In genomic region chr5:124482966-124483654, GRCm38 (mm10) we compare ENCODE assay signal across 8 mouse cellular contexts. TPM values are rescaled to one million over a fixed set of nuclear protein-coding genes. Genes with fewer than 3 reads are reported as not detected.
DNase-seq lines count a peak whose midpoint lies in the region; ATAC-seq and TF ChIP-seq lines count a peak whose summit lies in the region.

TSS of gene Snrnp35 (plus strand) at chr5:124483134.

- ATAC-seq in forebrain, embryonic 15.5 days (replicated peaks), result peak; percentile 90
- ATAC-seq in lung, embryonic 14.5 days (ENCODE audit: insufficient read depth), result peak; percentile 94

- TF ChIP-seq POLR2A in olfactory bulb, adult 2 months (IDR thresholded peaks at IDR 0.05; ENCODE audit: insufficient read depth, low read depth, low read length), result no peak
- peak; percentile 44; the same call in 1 of the 2 replicates for TF ChIP-seq POLR2A in thymus, adult 2 months (IDR thresholded peaks at IDR 0.05; ENCODE audit: control insufficient read depth, extremely low read depth, insufficient read depth, low read length, poor library complexity)

- no peaks in the 10 kb centered on the region for H3K36me3 ChIP-seq in ES-E14 (ENCODE audit: control insufficient read depth, insufficient read depth, low read length, poor library complexity, severe bottlenecking)
- H3K36me3 ChIP-seq in forebrain, embryonic 15.5 days, result no peaks in the 10 kb centered on the region
- H3K36me3 ChIP-seq in lung, embryonic 14.5 days (ENCODE audit: insufficient read depth), result no peaks in the 10 kb centered on the region
- no peaks in the 10 kb centered on the region for H3K36me3 ChIP-seq in thymus, adult 2 months (ENCODE audit: control insufficient read depth, insufficient read depth, low read length)

- peak within 1 kb of the TSS; percentile 64 for H3K4me2 ChIP-seq in forebrain, embryonic 15.5 days (replicated peaks)
- peak within 1 kb of the TSS; percentile 78 for H3K4me2 ChIP-seq in lung, embryonic 14.5 days

- in situ Hi-C loops in ES-E14 (cut with MboI; ENCODE audit: low sequenced_read_pairs in 2 of 2, unreplicated experiment in 2 of 2), result no loop called here

- WGBS in forebrain, embryonic 15.5 days, result under 1% methylated on average over 48 of the region's 48 CpGs
- under 1% methylated on average over 48 of the region's 48 CpGs for WGBS in lung, embryonic 14.5 days
- under 1% methylated on average over 48 of the region's 48 CpGs for WGBS in olfactory bulb, adult 2 months
- WGBS in thymus, adult 2 months, result under 1% methylated on average over 48 of the region's 48 CpGs

- peak within 1 kb of the TSS; percentile 95 for H3K9ac ChIP-seq in ES-E14 (ENCODE audit: insufficient read depth, low read depth, low read length, poor library complexity, severe bottlenecking)
- peak within 1 kb of the TSS; percentile 87 for H3K9ac ChIP-seq in forebrain, embryonic 15.5 days (replicated peaks)
- peak within 1 kb of the TSS; percentile 91 for H3K9ac ChIP-seq in lung, embryonic 14.5 days

- H3K9me3 ChIP-seq in ES-E14 (ENCODE audit: control insufficient read depth, insufficient read depth, low read depth, low read length), result no peaks in the 10 kb centered on the region
- no peaks in the 10 kb centered on the region for H3K9me3 ChIP-seq in forebrain, embryonic 15.5 days
- no peaks in the 10 kb centered on the region for H3K9me3 ChIP-seq in lung, embryonic 14.5 days (ENCODE audit: low read depth, low read length)

- 0 out of 2 replicates have a peak, but pooled peaks have one; percentile 27 for TF ChIP-seq CTCF in lung, embryonic 14.5 days (IDR thresholded peaks at IDR 0.05; ENCODE audit: low read depth)
- TF ChIP-seq CTCF in olfactory bulb, adult 2 months (IDR thresholded peaks at IDR 0.05; ENCODE audit: insufficient read depth, low read depth, low read length), result no peak
- peak; percentile 57; the same call in 1 of the 2 replicates for TF ChIP-seq CTCF in thymus, adult 2 months (IDR thresholded peaks at IDR 0.05; ENCODE audit: borderline replicate concordance, control insufficient read depth, extremely low read depth, insufficient read depth, low read length, poor library complexity)

- DNase-seq in ES-E14 (ENCODE audit: low read depth, low spot score), result peak; percentile 72
- peak; percentile 87 for DNase-seq in cerebellum, adult 11-12 months
- peak; percentile 86 for DNase-seq in heart, postnatal 25 days (ENCODE audit: low spot score)
- DNase-seq in layer of hippocampus, adult 18-20 months (ENCODE audit: low spot score in 2 of 2), result peak; percentile 80 to 89
- DNase-seq in lung, embryonic 14.5 days, result peak; percentile 95
- peak; percentile 87 for DNase-seq in thymus, adult 2 months

- H3K27ac ChIP-seq in ES-E14 (ENCODE audit: insufficient read depth, low read depth, low read length, poor library complexity, severe bottlenecking), result peak within 1 kb of the TSS; percentile 96
- H3K27ac ChIP-seq in forebrain, embryonic 15.5 days (replicated peaks), result peak within 1 kb of the TSS; percentile 100
- H3K27ac ChIP-seq in lung, embryonic 14.5 days (ENCODE audit: low read depth), result peak within 1 kb of the TSS; percentile 100
- H3K27ac ChIP-seq in olfactory bulb, adult 2 months (ENCODE audit: insufficient read depth, low read depth, low read length), result peak within 1 kb of the TSS; percentile 89
- H3K27ac ChIP-seq in thymus, adult 2 months (ENCODE audit: control insufficient read depth, insufficient read depth, low read length), result peak within 1 kb of the TSS; percentile 75

- intact Hi-C loops in heart, postnatal 25 days (cut with DNase I), result loop anchor here (5.0 kb wide), 2 partner anchors 36 to 54 kb away; no protein-coding TSS in a partner anchor

- H3K4me3 ChIP-seq in ES-E14 (ENCODE audit: insufficient read depth in 1 of 2, low read depth in 1 of 2, low read length in 2 of 2, poor library complexity in 1 of 2, severe bottlenecking in 1 of 2), result peak within 1 kb of the TSS; percentile 83 to 88
- peak within 1 kb of the TSS; percentile 89 for H3K4me3 ChIP-seq in forebrain, embryonic 15.5 days
- peak within 1 kb of the TSS; percentile 66 for H3K4me3 ChIP-seq in lung, embryonic 14.5 days (ENCODE audit: low read depth, low read length)
- peak within 1 kb of the TSS; percentile 75 for H3K4me3 ChIP-seq in olfactory bulb, adult 2 months (ENCODE audit: insufficient read depth, low read depth, low read length)
- peak within 1 kb of the TSS; percentile 79 for H3K4me3 ChIP-seq in thymus, adult 2 months (ENCODE audit: control insufficient read depth, insufficient read depth, low read length)

- H3K4me1 ChIP-seq in ES-E14 (ENCODE audit: control insufficient read depth in 2 of 2, insufficient read depth in 2 of 2, low read length in 2 of 2, poor library complexity in 1 of 2), result 0 out of 4 replicates have a peak, but pooled peaks cover 0 to 3% of the 10 kb centered on the region in 2 experiments
- H3K4me1 ChIP-seq in forebrain, embryonic 15.5 days, result peaks cover 20% of the 10 kb centered on the region
- H3K4me1 ChIP-seq in lung, embryonic 14.5 days (ENCODE audit: insufficient read depth), result peaks cover 4% of the 10 kb centered on the region
- H3K4me1 ChIP-seq in olfactory bulb, adult 2 months (ENCODE audit: control insufficient read depth, insufficient read depth, low read length), result peaks cover 6% of the 10 kb centered on the region; the same call in 1 of the 2 replicates
- H3K4me1 ChIP-seq in thymus, adult 2 months (replicated peaks; ENCODE audit: control insufficient read depth, insufficient read depth, low read length), result peaks cover 27% of the 10 kb centered on the region

- no peaks in the 10 kb centered on the region for H3K27me3 ChIP-seq in forebrain, embryonic 15.5 days
- H3K27me3 ChIP-seq in lung, embryonic 14.5 days (ENCODE audit: insufficient read depth, low read length), result no peaks in the 10 kb centered on the region
- no peaks in the 10 kb centered on the region for H3K27me3 ChIP-seq in thymus, adult 2 months (ENCODE audit: control insufficient read depth, insufficient read depth, low read length)

TF ChIP-seq in ES-E14, 5 proteins besides CTCF, POLR2A, EP300 and RAD21:
- TF ChIP-seq ZC3H11A (IDR thresholded peaks at IDR 0.05; ENCODE audit: borderline replicate concordance, low read depth, low read length) (peak; percentile 100), MAFK (IDR thresholded peaks at IDR 0.05; ENCODE audit: insufficient read depth, low read depth, low read length) (peak; percentile 28; the same call in 1 of the 2 replicates), HCFC1 (IDR thresholded peaks at IDR 0.05; ENCODE audit: borderline replicate concordance, insufficient read depth, low read length) (peak; percentile 79; the same call in 1 of the 2 replicates), CHD2 (IDR thresholded peaks at IDR 0.05; ENCODE audit: low read depth, low read length) (peak; percentile 65; the same call in 1 of the 2 replicates), ZNF384 (IDR thresholded peaks at IDR 0.05; ENCODE audit: low read depth, low read length) (no peak)

RNA-seq across cellular contexts. Expression of gene Snrnp35, which starts in this region (rescaled TPM):
- 7.5 and 10.6 TPM in 2 replicates for total RNA-seq in ES-E14 (2012; rRNA removed)
- polyA plus RNA-seq in forebrain, embryonic 15.5 days (2015; fragmentation: Nextera tagmentation; extraction: Ambion mirVana), result 24.9 and 26.0 TPM in 2 replicates
- 10 to 100 TPM; 10.0 to 12.7 TPM for total RNA-seq in heart, postnatal 25 days (2021)
- 10 to 100 TPM; 25.3 to 28.7 TPM for total RNA-seq in layer of hippocampus, adult 18-20 months (2021)
- 10.7 and 10.8 TPM in 2 replicates for polyA plus RNA-seq in lung, embryonic 14.5 days (2014; fragmentation: Nextera tagmentation; extraction: Ambion mirVana)
- polyA plus RNA-seq in olfactory bulb, adult 2 months (2012; ENCODE audit: insufficient read depth, insufficient read length, low replicate concordance, missing spikeins), result not detected in 2 replicates
- 4.6 and 5.0 TPM in 2 replicates for polyA plus RNA-seq in thymus, adult 2 months (2012; rRNA removed)

Comparison
In these comparisons a context has a peak if more than half of its experiments do, and no peak if none do; other contexts are left out.
1. Peak in every context shown above with its lines: DNase-seq, ATAC-seq, H3K4me3 ChIP-seq and H3K27ac ChIP-seq.